Mouse (Mus musculus) midbrain, embryonic 11.5 days (tissue): Measurements from ENCODE around the gene Selplg. TPM values are rescaled to one million over a fixed set of nuclear protein-coding genes. Genes with fewer than 3 reads are reported as not detected.

ENCODE experiments used
- ATAC-seq: fragments of 200-750 bp; cut with Nextera tagmentation; 2 replicates; pipeline ENCODE4 v1.8.0; 2017; ENCODE audit warnings: moderate TSS enrichment, moderate library complexity; ENCODE audit not compliant: low FRiP score
- DNase-seq: peaks from one replicate; pipeline ENCODE4 v3.0.0; 2015; ENCODE audit warnings: low spot score; ENCODE audit errors: missing footprints
- H3K27ac ChIP-seq: fragments of 300-500 bp; sonication (generic); 2 replicates; pipeline ENCODE4 v1.5.1; 2014; ENCODE audit warnings: low read depth, low read length
- H3K27me3 ChIP-seq: fragments of 300-500 bp; sonication (generic); 2 replicates; pipeline ENCODE4 v1.6.1; 2014; ENCODE audit warnings: mild to moderate bottlenecking, low read length, moderate library complexity, mixed read lengths; ENCODE audit not compliant: control insufficient read depth, insufficient read depth
- H3K36me3 ChIP-seq: fragments of 300-500 bp; sonication (generic); 2 replicates; pipeline ENCODE4 v1.6.1; 2014; ENCODE audit warnings: mild to moderate bottlenecking, low read length, moderate library complexity, mixed read lengths; ENCODE audit not compliant: control insufficient read depth, insufficient read depth
- H3K4me1 ChIP-seq: fragments of 300-500 bp; sonication (generic); 2 replicates; pipeline ENCODE4 v1.6.1; 2014; ENCODE audit warnings: low read length; ENCODE audit not compliant: control insufficient read depth, insufficient read depth
- H3K4me2 ChIP-seq: fragments of 300-500 bp; sonication (generic); 2 replicates; pipeline ENCODE4 v1.6.1; 2014; ENCODE audit warnings: mild to moderate bottlenecking, moderate library complexity
- H3K4me3 ChIP-seq: fragments of 300-500 bp; sonication (generic); 2 replicates; pipeline ENCODE4 v1.5.1; 2014; ENCODE audit warnings: low read depth, low read length
- H3K9ac ChIP-seq: fragments of 300-500 bp; sonication (generic); 2 replicates; pipeline ENCODE4 v1.6.1; 2014; ENCODE audit warnings: low read length
- H3K9me3 ChIP-seq: fragments of 300-500 bp; sonication (generic); 2 replicates; pipeline ENCODE4 v1.6.1; 2016; ENCODE audit warnings: low read length; ENCODE audit not compliant: control insufficient read depth
- WGBS: fragments of 180-500 bp; shearing (Covaris S2); extraction: QIAGEN DNeasy Blood & Tissue Kit; methylation state at CpG from one replicate; pipeline ENCODE4 v1.1.7; 2014; 5-methylcytosine and 5-hydroxymethylcytosine counted together
- polyA plus RNA-seq: library from polyadenylated mRNA; unstranded; fragments of >200 nt; fragmentation: Nextera tagmentation; extraction: Ambion mirVana; gene quantifications from 2 replicates; pipeline ENCODE4 v1.2.1, GENCODE M21; 2014

Selplg gene
- polyA plus RNA-seq, 1 experiment from 2014 or later = 1.3 TPM

DNA sequence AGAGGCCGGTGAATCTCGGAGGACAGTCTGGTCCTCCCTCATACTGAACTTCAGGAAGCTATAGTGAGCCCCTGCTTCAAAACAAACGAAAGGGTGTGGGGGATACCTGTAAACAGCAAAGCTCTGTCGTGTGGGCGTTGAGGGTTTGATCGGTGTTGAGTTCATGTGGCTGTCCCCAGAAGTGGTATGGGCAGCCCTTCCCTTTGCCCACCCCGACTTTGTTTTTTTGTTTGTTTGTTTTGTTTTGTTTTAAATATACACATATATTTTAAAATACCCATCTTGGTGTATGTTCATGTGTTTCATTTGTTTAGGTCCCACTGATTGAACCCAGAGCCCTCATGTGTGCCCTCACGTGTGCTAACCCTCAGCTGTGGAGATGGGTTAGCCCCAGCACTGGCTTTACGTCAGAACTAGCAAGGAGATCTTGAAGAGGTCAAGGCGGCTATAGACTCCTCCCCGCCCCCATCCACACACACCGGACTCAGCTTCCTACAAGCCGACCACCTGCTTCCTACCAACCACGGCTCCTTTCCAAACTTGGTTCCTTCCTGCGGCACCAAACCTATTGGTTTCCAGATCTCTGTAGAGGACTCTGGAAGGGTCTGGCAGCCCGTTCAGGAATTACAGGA lies 988 bp upstream of the Selplg start:
- 78% methylated on average over 16 of the region's 16 CpGs for WGBS
- no peak overlapping the region for H3K9ac ChIP-seq
- DNase-seq = no peak
- H3K36me3 ChIP-seq = no peaks in the 10 kb centered on the region
- ATAC-seq = no peak
- no peak overlapping the region for H3K4me2 ChIP-seq
- no peaks in the 10 kb centered on the region for H3K9me3 ChIP-seq
- H3K27ac ChIP-seq = no peak overlapping the region
- H3K4me3 ChIP-seq = no peak overlapping the region
- no peaks in the 10 kb centered on the region; the same call in 1 of the 2 replicates for H3K27me3 ChIP-seq
- no peaks in the 10 kb centered on the region for H3K4me1 ChIP-seq

DNA sequence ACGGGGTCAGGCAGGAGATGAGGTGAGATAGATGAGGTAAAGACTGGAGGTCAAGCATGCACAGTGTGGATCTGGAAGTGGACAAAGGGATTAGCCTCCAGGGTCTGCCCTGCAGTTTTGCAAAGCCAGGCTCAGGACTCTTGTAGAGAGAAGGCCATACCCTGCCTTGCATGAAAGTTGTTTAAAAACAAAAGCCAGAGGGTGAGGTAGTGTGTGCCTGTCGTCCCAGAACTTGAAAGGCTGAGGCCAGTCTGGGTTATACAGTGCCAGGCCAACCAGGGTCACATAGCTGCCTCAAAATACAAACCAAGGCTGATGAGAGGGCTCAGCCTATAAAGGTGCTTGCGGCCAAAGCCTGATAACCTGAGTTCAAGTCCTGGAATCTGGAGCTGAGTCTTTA lies 703 bp downstream of the Selplg start:
- Histone ChIP-seq H3K9me3 (no peaks in the 10 kb centered on the region), H3K27ac (no peak overlapping the region), H3K27me3 (no peaks in the 10 kb centered on the region; the same call in 1 of the 2 replicates), H3K9ac (no peak overlapping the region), H3K4me2 (no peak overlapping the region), H3K4me1 (no peaks in the 10 kb centered on the region), H3K36me3 (no peaks in the 10 kb centered on the region), H3K4me3 (no peak overlapping the region)
- 65% methylated on average over 3 of the region's 3 CpGs for WGBS
- no peak for DNase-seq
- ATAC-seq = no peak

- Histone ChIP-seq H3K4me3 (no peak overlapping the region), H3K27ac (no peak overlapping the region), H3K9me3 (no peaks in the 10 kb centered on the region), H3K36me3 (no peaks in the 10 kb centered on the region), H3K4me1 (no peaks in the 10 kb centered on the region), H3K27me3 (no peaks in the 10 kb centered on the region; the same call in 1 of the 2 replicates), H3K4me2 (no peak overlapping the region), H3K9ac (no peak overlapping the region)
- WGBS = 85% methylated on average over 5 of the region's 5 CpGs
- DNase-seq = no peak
- no peak for ATAC-seq
Measured at GRCm38 (mm10) chr5:113830796-113831195, 1.6 kb downstream of the Selplg start.

- Histone ChIP-seq H3K27me3 (no peaks in the 10 kb centered on the region; the same call in 1 of the 2 replicates), H3K9ac (no peak overlapping the region), H3K36me3 (no peaks in the 10 kb centered on the region), H3K4me1 (no peaks in the 10 kb centered on the region), H3K4me2 (no peak overlapping the region), H3K27ac (no peak overlapping the region), H3K4me3 (no peak overlapping the region), H3K9me3 (no peaks in the 10 kb centered on the region)
- ATAC-seq (no peak), DNase-seq (no peak)
- WGBS = 80% methylated on average over 10 of the region's 10 CpGs
Measured at GRCm38 (mm10) chr5:113830292-113830643, 2.2 kb downstream of the Selplg start.

GRCm38 (mm10) chr5:113829566-113830291 lies 2.7 kb downstream of the Selplg start:
- H3K4me3 ChIP-seq = no peak overlapping the region
- WGBS = 87% methylated on average over 7 of the region's 7 CpGs
- no peak overlapping the region for H3K27ac ChIP-seq
- no peaks in the 10 kb centered on the region; the same call in 1 of the 2 replicates for H3K27me3 ChIP-seq
- ATAC-seq = no peak
- no peaks in the 10 kb centered on the region for H3K36me3 ChIP-seq
- no peaks in the 10 kb centered on the region for H3K4me1 ChIP-seq
- no peak for DNase-seq
- H3K4me2 ChIP-seq = no peak overlapping the region
- no peak overlapping the region for H3K9ac ChIP-seq
- H3K9me3 ChIP-seq = no peaks in the 10 kb centered on the region

DNA sequence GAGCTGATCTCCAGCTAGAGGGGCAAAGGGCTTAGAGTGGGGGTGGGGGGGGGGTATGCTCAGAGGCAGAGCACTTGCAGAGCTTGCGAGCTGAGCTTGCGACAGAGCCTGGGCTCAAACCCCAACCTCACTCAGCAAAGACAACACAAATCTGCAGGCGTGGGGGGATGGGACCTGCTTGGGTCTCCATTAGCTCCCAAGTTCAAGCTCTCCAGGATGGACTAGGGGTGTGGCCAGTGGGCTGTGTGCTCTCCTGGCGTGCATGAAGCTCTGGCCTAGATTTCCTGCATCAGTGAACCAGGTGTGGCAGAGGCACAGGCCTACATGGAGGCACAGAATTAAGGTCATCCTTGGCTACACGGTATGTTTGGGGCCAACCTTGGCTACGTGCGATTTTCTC lies 4.0 kb downstream of the Selplg start:
- H3K36me3 ChIP-seq = no peaks in the 10 kb centered on the region
- no peaks in the 10 kb centered on the region for H3K4me1 ChIP-seq
- ATAC-seq (no peak), DNase-seq (no peak)
- WGBS = 65% methylated on average over 7 of the region's 7 CpGs
- no peak overlapping the region for H3K9ac ChIP-seq
- H3K27me3 ChIP-seq = no peaks in the 10 kb centered on the region; the same call in 1 of the 2 replicates
- no peak overlapping the region for H3K4me3 ChIP-seq
- H3K4me2 ChIP-seq = no peak overlapping the region
- H3K27ac ChIP-seq = no peak overlapping the region
- H3K9me3 ChIP-seq = no peaks in the 10 kb centered on the region

GRCm38 (mm10) chr5:113827991-113828411 lies 4.4 kb downstream of the Selplg start:
- no peak overlapping the region for H3K9ac ChIP-seq
- no peak overlapping the region for H3K4me2 ChIP-seq
- WGBS = 56% methylated on average over 4 of the region's 4 CpGs
- no peaks in the 10 kb centered on the region; the same call in 1 of the 2 replicates for H3K27me3 ChIP-seq
- no peaks in the 10 kb centered on the region for H3K36me3 ChIP-seq
- DNase-seq (no peak), ATAC-seq (no peak)
- no peak overlapping the region for H3K4me3 ChIP-seq
- H3K4me1 ChIP-seq = no peaks in the 10 kb centered on the region
- no peaks in the 10 kb centered on the region for H3K9me3 ChIP-seq
- H3K27ac ChIP-seq = no peak overlapping the region

DNA sequence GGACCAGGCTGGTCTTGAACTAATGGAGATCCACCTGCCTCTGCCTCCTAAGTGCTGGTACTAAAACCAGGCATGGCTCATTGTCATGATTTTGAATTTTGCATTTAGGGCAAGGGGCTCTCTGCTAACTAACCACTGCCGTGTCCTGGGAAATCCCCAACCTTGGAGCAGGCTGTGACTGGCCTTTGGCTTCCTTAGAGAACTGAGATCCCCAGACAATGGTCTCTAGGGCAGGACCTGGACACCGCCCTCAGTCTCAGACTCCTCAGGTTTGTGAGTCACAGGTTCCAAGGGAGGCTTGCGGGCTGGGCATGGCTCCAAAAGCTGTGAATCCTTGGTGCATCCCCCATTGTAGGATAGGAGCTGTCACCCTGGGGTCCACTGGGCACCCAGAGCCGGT lies 5.8 kb downstream of the Selplg start:
- ATAC-seq (no peak), DNase-seq (no peak)
- 94% methylated on average over 4 of the region's 4 CpGs for WGBS
- Histone ChIP-seq H3K4me1 (no peaks in the 10 kb centered on the region), H3K27me3 (no peaks in the 10 kb centered on the region; the same call in 1 of the 2 replicates), H3K9me3 (no peaks in the 10 kb centered on the region), H3K36me3 (no peaks in the 10 kb centered on the region), H3K4me3 (no peak overlapping the region), H3K4me2 (no peak overlapping the region), H3K27ac (no peak overlapping the region), H3K9ac (no peak overlapping the region)

- ATAC-seq = no peak
- Histone ChIP-seq H3K27ac (no peak overlapping the region), H3K4me3 (no peak overlapping the region), H3K36me3 (no peaks in the 10 kb centered on the region), H3K4me1 (no peaks in the 10 kb centered on the region), H3K27me3 (no peaks in the 10 kb centered on the region; the same call in 1 of the 2 replicates), H3K9ac (no peak overlapping the region), H3K9me3 (no peaks in the 10 kb centered on the region), H3K4me2 (no peak overlapping the region)
- no peak for DNase-seq
- 87% methylated on average over 7 of the region's 7 CpGs for WGBS
Measured at GRCm38 (mm10) chr5:113825558-113825957, 6.9 kb downstream of the Selplg start.
